Mouse (Mus musculus) liver, embryonic 14.5 days (tissue): ENCODE data around the gene Dennd1a.

Source experiments
- CTCF ChIP-seq: IDR thresholded peaks from 2 replicates; pipeline ENCODE4 v1.5.1; 2016; ENCODE audit warnings: antibody characterized with exemption, low read depth, control low read depth
- EP300 ChIP-seq: IDR thresholded peaks from 2 replicates; pipeline ENCODE4 v1.6.1; 2016; ENCODE audit warnings: antibody characterized with exemption, low read depth

GRCm38 (mm10) chr2:37856955-37857354, 430.2 kb downstream of the Dennd1a start:
- no peak for TF ChIP-seq CTCF
- no peak for TF ChIP-seq EP300
